Mouse (Mus musculus) liver, adult 2 months (tissue): Measurements from ENCODE around the gene Rtel1.

Experiments
- CTCF ChIP-seq: fragments of 200-500 bp; IDR thresholded peaks from 2 replicates; pipeline ENCODE4 v1.5.1; 2011; ENCODE audit warnings: low read depth, low read length, control low read depth
- POLR2A ChIP-seq: fragments of 200-500 bp; IDR thresholded peaks from 2 replicates; pipeline ENCODE4 v1.6.1; 2011; ENCODE audit warnings: low read length, control low read depth; ENCODE audit not compliant: insufficient read depth; ENCODE audit errors: extremely low read depth

- TF ChIP-seq CTCF (peak; percentile 46), POLR2A (peak; percentile 55; the same call in 1 of the 2 replicates)
Observed at GRCm38 (mm10) chr2:181287958-181288350, 31.6 kb upstream of the Rtel1 start, which contains the start of gene Gmeb2.
